Mouse (Mus musculus) lung, embryonic 14.5 days (tissue): ENCODE measurements at regions not wholly inside any gene's neighbourhood (a gene's known extent, or its start where the extent isn't known, plus 50 kb on each side); places are given as distances from the start of the nearest gene placed in this dataset.

Experiments used
- ATAC-seq: fragments of 200-750 bp; cut with Nextera tagmentation; 2 replicates; pipeline ENCODE4 v1.8.0; 2017; ENCODE audit warnings: mild to moderate bottlenecking, moderate TSS enrichment, moderate library complexity; ENCODE audit not compliant: insufficient read depth
- DNase-seq: peaks from one replicate; pipeline ENCODE4 v3.0.0-alpha.2; 2015
- H3K27ac ChIP-seq: fragments of 300-500 bp; sonication (generic); 2 replicates; pipeline ENCODE4 v1.5.1; 2014; ENCODE audit warnings: low read depth, mild to moderate bottlenecking, moderate library complexity
- H3K27me3 ChIP-seq: fragments of 300-500 bp; sonication (generic); 2 replicates; pipeline ENCODE4 v1.6.1; 2014; ENCODE audit warnings: low read length, control low read depth; ENCODE audit not compliant: insufficient read depth
- H3K36me3 ChIP-seq: fragments of 300-500 bp; sonication (generic); 2 replicates; pipeline ENCODE4 v1.6.1; 2014; ENCODE audit warnings: control low read depth; ENCODE audit not compliant: insufficient read depth
- H3K4me1 ChIP-seq: fragments of 300-500 bp; sonication (generic); 2 replicates; pipeline ENCODE4 v1.6.1; 2014; ENCODE audit warnings: antibody characterized with exemption, control low read depth; ENCODE audit not compliant: insufficient read depth
- H3K4me2 ChIP-seq: fragments of 300-500 bp; sonication (generic); 2 replicates; pipeline ENCODE4 v1.6.1; 2014; ENCODE audit warnings: mild to moderate bottlenecking
- H3K4me3 ChIP-seq: fragments of 300-500 bp; sonication (generic); 2 replicates; pipeline ENCODE4 v1.5.1; 2014; ENCODE audit warnings: low read depth, low read length
- H3K9ac ChIP-seq: fragments of 300-500 bp; sonication (generic); 2 replicates; pipeline ENCODE4 v1.6.1; 2014
- H3K9me3 ChIP-seq: fragments of 300-500 bp; sonication (generic); 2 replicates; pipeline ENCODE4 v1.6.1; 2016; ENCODE audit warnings: low read depth, low read length, control low read depth
- CTCF ChIP-seq: IDR thresholded peaks from 2 replicates; pipeline ENCODE4 v1.5.1; 2016; ENCODE audit warnings: antibody characterized with exemption, low read depth
- WGBS: fragments of 180-500 bp; shearing (Covaris S2); extraction: QIAGEN DNeasy Blood & Tissue Kit; methylation state at CpG from one replicate; pipeline ENCODE4 v1.1.7; 2014; 5-methylcytosine and 5-hydroxymethylcytosine counted together

- no peaks in the 10 kb centered on the region for H3K27me3 ChIP-seq
- H3K4me1 ChIP-seq: no peaks in the 10 kb centered on the region
- no peak for TF ChIP-seq CTCF
- no peak overlapping the region for H3K4me3 ChIP-seq
- DNase-seq (no peak), ATAC-seq (no peak)
- H3K36me3 ChIP-seq: no peaks in the 10 kb centered on the region
- H3K9me3 ChIP-seq: no peaks in the 10 kb centered on the region
- WGBS: 65% methylated on average over 3 of the region's 3 CpGs
- H3K27ac ChIP-seq: no peak overlapping the region
- H3K9ac ChIP-seq: no peak overlapping the region
- H3K4me2 ChIP-seq: no peak overlapping the region
These were observed 320.8 kb upstream of the Emcn start for GRCm38 (mm10) chr3:137019971-137020634.

GRCm38 (mm10) chr3:137029546-137029945, 311.3 kb upstream of the Emcn start:
- ATAC-seq: no peak
- Histone ChIP-seq H3K4me3 (no peak overlapping the region), H3K9me3 (no peaks in the 10 kb centered on the region), H3K9ac (no peak overlapping the region), H3K4me2 (no peak overlapping the region), H3K36me3 (no peaks in the 10 kb centered on the region), H3K4me1 (no peaks in the 10 kb centered on the region), H3K27me3 (no peaks in the 10 kb centered on the region), H3K27ac (no peak overlapping the region)
- TF ChIP-seq CTCF: no peak
- no peak for DNase-seq
- 82% methylated on average over 2 of the region's 2 CpGs for WGBS

GRCm38 (mm10) chr3:137032802-137033201, 308.1 kb upstream of the Emcn start:
- DNase-seq (no peak), ATAC-seq (no peak)
- Histone ChIP-seq H3K9me3 (no peaks in the 10 kb centered on the region), H3K27me3 (no peaks in the 10 kb centered on the region), H3K4me1 (no peaks in the 10 kb centered on the region), H3K36me3 (no peaks in the 10 kb centered on the region), H3K4me2 (no peak overlapping the region), H3K27ac (no peak overlapping the region), H3K4me3 (no peak overlapping the region), H3K9ac (no peak overlapping the region)
- whole genome bisulfite sequencing: 81% methylated on average over 2 of the region's 2 CpGs
- TF ChIP-seq CTCF: no peak

- DNase-seq (no peak), ATAC-seq (no peak)
- no peaks in the 10 kb centered on the region for H3K9me3 ChIP-seq
- H3K27ac ChIP-seq: no peak overlapping the region
- no peaks in the 10 kb centered on the region for H3K4me1 ChIP-seq
- H3K9ac ChIP-seq: no peak overlapping the region
- no peak overlapping the region for H3K4me3 ChIP-seq
- H3K27me3 ChIP-seq: no peaks in the 10 kb centered on the region
- no peak overlapping the region for H3K4me2 ChIP-seq
- H3K36me3 ChIP-seq: no peaks in the 10 kb centered on the region
- 80% methylated on average over 8 of the region's 8 CpGs for WGBS
- TF ChIP-seq CTCF: no peak
These were observed 301.2 kb upstream of the Emcn start for GRCm38 (mm10) chr3:137039638-137040037.

- H3K4me3 ChIP-seq: no peak overlapping the region
- WGBS: 80% methylated on average over 6 of the region's 6 CpGs
- H3K27me3 ChIP-seq: no peaks in the 10 kb centered on the region
- no peak overlapping the region for H3K9ac ChIP-seq
- ATAC-seq (no peak), DNase-seq (no peak)
- no peak overlapping the region for H3K27ac ChIP-seq
- H3K4me1 ChIP-seq: no peaks in the 10 kb centered on the region
- no peaks in the 10 kb centered on the region for H3K36me3 ChIP-seq
- TF ChIP-seq CTCF: no peak
- H3K9me3 ChIP-seq: no peaks in the 10 kb centered on the region
- no peak overlapping the region for H3K4me2 ChIP-seq
These were observed 284.2 kb upstream of the Emcn start for GRCm38 (mm10) chr3:137056544-137057224.

GRCm38 (mm10) chr3:137057225-137057910, 283.5 kb upstream of the Emcn start:
- H3K27ac ChIP-seq: no peak overlapping the region
- no peak overlapping the region for H3K4me2 ChIP-seq
- H3K9me3 ChIP-seq: no peaks in the 10 kb centered on the region
- ATAC-seq: no peak
- no peaks in the 10 kb centered on the region for H3K4me1 ChIP-seq
- no peak overlapping the region for H3K4me3 ChIP-seq
- WGBS: 49% methylated on average over 6 of the region's 6 CpGs
- DNase-seq: no peak
- no peak overlapping the region for H3K9ac ChIP-seq
- H3K36me3 ChIP-seq: no peaks in the 10 kb centered on the region
- H3K27me3 ChIP-seq: no peaks in the 10 kb centered on the region
- TF ChIP-seq CTCF: no peak

GRCm38 (mm10) chr3:137057911-137058260, 283.0 kb upstream of the Emcn start:
- WGBS: 75% methylated on average over 4 of the region's 4 CpGs
- no peaks in the 10 kb centered on the region for H3K4me1 ChIP-seq
- DNase-seq (no peak), ATAC-seq (no peak)
- TF ChIP-seq CTCF: no peak
- H3K9ac ChIP-seq: no peak overlapping the region
- H3K27ac ChIP-seq: no peak overlapping the region
- H3K27me3 ChIP-seq: no peaks in the 10 kb centered on the region
- H3K9me3 ChIP-seq: no peaks in the 10 kb centered on the region
- no peak overlapping the region for H3K4me2 ChIP-seq
- no peak overlapping the region for H3K4me3 ChIP-seq
- H3K36me3 ChIP-seq: no peaks in the 10 kb centered on the region
